Mouse (Mus musculus): Measurements from ENCODE around the gene Ppp1r9a.

DNA sequence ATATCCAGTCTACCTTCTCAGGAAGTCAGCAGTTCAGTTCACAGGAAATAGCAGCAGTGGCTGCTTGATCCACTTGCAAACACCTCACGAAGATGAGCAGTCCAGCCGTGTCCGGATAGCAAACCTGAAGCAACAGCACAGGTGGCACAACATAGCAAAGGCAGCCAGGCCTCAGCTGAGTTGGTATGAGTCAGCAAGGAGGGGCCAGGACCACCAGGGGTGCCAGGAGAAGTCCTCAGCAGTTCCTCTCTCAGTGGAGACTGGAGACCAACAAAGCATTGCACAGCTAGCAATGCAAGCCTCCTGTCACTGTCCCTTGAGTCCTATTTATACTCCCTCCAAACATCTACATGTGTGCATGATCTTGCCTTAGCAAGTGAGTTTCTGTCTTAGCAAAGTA is 83.0 kb downstream of the Ppp1r9a start:
- TF ChIP-seq POLR2A (IDR thresholded peaks at IDR 0.05; ENCODE audit: low read depth, low read length): no peak
- TF ChIP-seq CTCF (IDR thresholded peaks at IDR 0.05; ENCODE audit: extremely low read depth, insufficient read depth, insufficient read length, insufficient replicate concordance): no peak
